Mouse (Mus musculus): ENCODE data around the gene Kdm1b.

Gene Kdm1b

DNA sequence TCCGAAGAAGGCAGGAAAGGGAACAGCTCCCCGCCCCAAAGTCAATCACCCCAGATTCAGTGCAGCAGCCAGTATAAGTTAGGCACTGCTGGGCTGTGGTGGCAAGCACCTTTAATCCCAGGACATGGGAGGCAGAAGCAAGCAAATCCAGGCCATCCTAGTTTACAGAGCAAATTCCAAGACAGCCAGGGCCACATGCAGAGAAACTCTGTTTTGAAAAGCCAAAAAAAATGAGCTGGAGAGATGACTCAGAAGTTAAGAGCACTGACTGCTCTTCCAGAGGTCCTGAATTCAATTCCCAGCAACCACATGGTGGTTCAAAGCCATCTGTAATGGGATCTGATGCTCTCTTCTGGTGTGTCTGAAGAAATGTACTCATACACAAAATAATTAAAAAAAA, 50.5 kb downstream of the Kdm1b start:
- in situ Hi-C loops (cut with MboI; ENCODE audit: low pct_unique_long_range_greater_than_20kb in 1 of 2, low sequenced_read_pairs in 2 of 2, unreplicated experiment in 1 of 2), result loop anchor here in 1 of 2 experiments (25.0 kb wide), 1 partner anchor 406 kb away; no protein-coding TSS in a partner anchor

DNA sequence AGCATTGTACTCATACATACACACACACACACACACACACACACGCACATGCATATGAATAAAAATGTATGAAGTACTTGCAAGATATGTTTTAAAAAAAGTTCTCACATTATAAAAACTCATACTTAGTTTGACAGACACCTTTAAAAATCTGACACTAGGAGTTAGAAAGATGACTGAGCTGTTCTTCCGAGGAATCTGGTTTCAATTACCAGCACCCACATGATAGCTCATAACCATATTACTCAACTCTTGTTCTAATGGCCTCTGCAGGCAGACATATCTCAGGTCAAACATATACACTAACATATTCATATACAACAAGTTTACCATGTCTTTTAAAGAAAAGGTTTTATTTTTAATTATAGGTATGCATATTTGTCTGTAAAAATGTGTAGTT, 53.3 kb downstream of the Kdm1b start:
- in situ Hi-C loops (cut with MboI; ENCODE audit: low pct_unique_long_range_greater_than_20kb in 1 of 2, low sequenced_read_pairs in 2 of 2, unreplicated experiment in 1 of 2), result loop anchor here in 1 of 2 experiments (25.0 kb wide), 1 partner anchor 409 kb away; no protein-coding TSS in a partner anchor

DNA sequence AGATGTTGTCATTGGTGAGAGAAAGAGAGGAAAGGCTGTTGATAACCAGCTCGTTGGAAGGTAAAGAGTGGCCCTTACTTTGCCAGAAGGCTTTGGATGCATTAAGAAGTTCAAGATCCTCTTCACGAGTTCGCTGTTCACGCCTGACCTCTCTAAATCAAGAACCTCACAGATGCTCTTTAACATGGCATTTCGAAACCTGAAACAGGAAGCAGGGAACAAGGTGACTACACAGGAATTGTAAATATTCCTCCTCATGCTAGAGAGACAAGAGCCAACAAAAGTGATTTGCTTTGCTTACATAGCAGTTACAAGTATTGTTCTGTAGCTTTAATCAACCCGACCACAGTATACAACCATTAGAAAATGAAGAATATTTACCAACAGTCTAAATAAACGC, 56.0 kb downstream of the Kdm1b start:
- in situ Hi-C loops (cut with MboI; ENCODE audit: low pct_unique_long_range_greater_than_20kb in 1 of 2, low sequenced_read_pairs in 2 of 2, unreplicated experiment in 1 of 2), result loop anchor here in 1 of 2 experiments (25.0 kb wide), 1 partner anchor 412 kb away; no protein-coding TSS in a partner anchor

DNA sequence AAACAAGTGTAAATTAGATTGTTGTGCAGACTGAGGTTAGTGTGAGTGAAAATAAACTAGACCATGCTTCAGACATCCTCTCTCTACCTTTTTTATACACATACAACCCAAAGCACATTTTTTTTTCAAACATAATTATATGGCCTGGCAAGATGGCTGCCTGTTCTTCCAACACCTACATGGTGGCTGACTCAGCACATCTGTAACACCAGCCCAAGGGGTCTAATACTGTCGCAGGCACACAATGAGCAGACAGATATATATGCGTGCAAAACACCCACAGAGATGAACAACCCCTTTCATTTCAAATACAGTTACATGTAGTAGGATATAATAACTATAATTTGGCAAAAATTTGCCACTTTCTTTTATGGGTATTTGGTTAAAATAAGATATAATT, 57.3 kb downstream of the Kdm1b start:
- in situ Hi-C loops (cut with MboI; ENCODE audit: low pct_unique_long_range_greater_than_20kb in 1 of 2, low sequenced_read_pairs in 2 of 2, unreplicated experiment in 1 of 2), result no loop called here

DNA sequence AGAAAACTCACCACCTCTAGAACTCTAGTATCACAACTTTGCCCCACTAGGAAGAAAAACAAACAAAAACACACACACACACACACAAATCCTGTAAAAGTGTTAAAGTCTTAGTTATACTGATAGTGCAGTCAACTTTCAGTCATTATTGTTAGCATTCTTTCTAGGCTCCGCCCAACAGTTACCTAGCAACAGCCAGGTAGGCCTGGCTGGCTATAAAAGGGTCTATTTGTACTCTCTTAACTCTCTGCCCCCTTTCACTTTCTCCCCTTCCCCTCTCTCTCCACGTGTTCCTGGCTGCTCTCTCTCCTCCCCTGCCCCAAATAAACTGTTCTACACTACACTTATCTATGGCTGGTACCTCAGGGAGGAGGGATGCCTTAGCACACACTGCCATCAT, 60.8 kb downstream of the Kdm1b start:
- in situ Hi-C loops (cut with MboI; ENCODE audit: low pct_unique_long_range_greater_than_20kb in 1 of 2, low sequenced_read_pairs in 2 of 2, unreplicated experiment in 1 of 2), result no loop called here

DNA sequence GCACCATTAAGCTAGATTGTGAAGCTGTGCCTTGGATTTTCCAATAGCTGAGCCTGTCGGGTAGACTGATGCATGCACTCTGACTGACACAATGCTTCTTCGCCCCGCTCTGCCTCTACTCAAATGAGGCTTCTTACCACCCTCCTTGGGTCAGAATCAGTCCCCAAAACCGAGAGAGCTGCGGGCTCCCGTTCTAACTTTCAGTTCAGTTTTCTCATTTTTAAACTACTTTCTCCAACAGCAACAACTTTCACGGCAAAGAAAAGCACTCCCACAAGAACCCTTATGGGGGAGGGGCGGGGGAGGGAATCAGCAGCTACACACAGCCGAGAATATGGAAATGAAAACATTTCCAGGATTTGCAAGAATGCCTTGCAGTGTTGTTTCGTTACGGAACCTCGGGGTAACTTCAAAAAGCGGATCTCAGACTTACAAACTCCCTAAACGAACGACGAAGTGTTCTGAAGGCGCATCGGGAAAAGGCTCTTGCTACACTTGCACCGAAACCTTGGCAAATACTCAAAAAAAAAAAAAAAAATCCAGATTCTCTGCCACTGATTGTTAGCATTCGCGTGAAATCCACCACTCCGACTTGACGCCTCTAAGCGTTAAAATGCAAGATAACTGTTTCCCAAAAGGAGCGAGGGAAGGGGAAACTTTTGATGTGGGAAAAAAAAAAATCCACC, 61.7 kb downstream of the Kdm1b start:
- in situ Hi-C loops (cut with MboI; ENCODE audit: low pct_unique_long_range_greater_than_20kb in 1 of 2, low sequenced_read_pairs in 2 of 2, unreplicated experiment in 1 of 2), result no loop called here

DNA sequence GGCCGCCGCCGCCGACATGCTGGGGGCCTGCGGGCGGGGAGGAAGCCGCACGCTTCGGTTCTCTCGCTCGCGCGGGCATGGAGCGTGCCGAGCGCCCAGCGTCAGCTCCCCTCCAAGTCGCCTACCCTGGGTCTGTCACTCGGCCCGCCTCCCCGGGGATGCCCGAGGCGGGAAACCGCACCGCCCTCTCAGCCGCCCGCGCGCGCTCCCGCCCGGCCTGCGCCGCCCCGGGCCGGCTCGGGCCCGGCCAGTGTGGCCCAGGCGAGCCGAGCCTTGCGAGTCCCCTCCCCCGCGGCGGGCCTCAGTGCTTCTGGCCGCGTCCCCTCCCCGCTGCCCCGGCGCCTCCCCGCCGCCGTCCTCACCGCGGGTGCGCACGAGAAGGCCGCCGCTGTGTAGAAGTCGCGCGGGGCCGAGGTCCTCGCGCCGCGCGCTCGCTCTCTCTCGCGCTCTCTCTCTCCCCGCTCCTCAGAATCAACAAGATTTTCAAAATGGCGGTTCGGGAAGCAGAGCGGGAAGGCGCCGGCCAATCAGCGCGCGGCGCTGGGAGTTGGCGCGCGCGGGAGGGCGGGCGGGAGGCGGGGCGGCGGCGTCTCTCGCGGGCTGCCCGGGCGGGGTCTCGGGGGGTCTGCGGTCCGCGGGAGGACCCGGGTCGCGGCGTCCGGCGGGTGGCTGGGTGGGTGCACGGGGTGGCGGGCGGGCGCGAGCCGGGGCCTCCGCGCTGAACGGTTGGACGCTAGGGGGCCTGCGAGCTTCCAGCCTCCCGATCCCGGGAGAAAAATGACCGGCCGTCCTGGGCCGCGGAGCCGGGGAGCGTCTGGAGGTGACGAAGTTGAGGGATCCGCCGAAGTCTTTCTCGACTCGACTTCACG, 62.6 kb downstream of the Kdm1b start, which contains the start of gene Dek:
Gene Dek (minus strand): TSS at position 491 of the 869 bp plus-strand sequence.
- in situ Hi-C loops (cut with MboI; ENCODE audit: low pct_unique_long_range_greater_than_20kb in 1 of 2, low sequenced_read_pairs in 2 of 2, unreplicated experiment in 1 of 2), result no loop called here

DNA sequence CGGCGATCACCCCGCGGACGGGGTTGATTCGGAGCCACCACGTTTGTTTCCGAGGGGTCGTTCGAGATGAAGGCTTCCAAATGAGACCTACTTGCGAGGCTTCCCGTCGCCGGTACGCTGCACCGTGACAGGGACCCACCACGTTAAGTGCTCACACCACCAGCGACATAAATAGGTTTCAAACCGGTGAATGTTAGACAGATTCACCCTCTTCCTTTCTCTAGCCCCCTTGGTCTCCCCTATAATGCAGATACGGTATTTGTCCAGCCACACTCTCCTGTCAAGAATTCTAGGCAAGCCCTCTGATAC, 63.2 kb downstream of the Kdm1b start:
- in situ Hi-C loops (cut with MboI; ENCODE audit: low pct_unique_long_range_greater_than_20kb in 1 of 2, low sequenced_read_pairs in 2 of 2, unreplicated experiment in 1 of 2), result no loop called here

DNA sequence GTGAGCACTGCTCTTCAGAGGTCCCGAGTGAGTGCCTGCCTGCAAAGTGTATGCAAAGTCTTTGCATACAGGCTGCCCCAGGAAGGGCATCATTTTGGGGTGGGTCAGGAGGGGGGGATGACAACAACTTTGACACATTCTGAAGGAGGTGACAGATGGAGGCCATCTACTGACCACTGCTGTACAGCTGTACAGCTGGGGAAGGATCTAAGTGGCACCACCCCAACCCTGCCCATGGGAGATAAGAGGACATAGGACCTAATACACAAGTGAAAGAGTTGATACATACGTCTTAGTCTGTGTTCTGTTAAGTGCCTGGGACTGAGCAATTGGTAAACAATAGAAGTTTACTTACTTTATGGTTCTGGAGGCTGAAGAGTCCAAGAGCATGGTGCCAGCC, 65.9 kb downstream of the Kdm1b start:
- in situ Hi-C loops (cut with MboI; ENCODE audit: low pct_unique_long_range_greater_than_20kb in 1 of 2, low sequenced_read_pairs in 2 of 2, unreplicated experiment in 1 of 2), result no loop called here

DNA sequence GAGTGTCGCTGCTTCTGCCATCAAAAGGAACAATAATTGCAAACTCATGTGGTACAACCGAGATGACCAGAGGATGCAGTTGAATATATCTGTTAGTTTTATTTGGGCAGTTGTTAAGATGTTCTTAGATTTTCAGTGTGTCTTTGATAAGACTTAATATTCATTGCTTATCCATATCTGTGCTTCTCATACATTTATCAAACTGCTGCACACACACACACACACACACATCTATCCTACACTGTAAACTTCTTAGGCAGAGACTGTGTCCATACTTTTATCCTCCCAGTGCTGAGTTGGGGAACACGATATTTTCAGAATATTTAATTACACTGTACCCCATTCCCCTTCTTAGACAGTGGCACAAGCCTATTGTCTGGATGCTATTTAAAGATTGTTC, 67.9 kb downstream of the Kdm1b start:
- in situ Hi-C loops (cut with MboI; ENCODE audit: low pct_unique_long_range_greater_than_20kb in 1 of 2, low sequenced_read_pairs in 2 of 2, unreplicated experiment in 1 of 2), result no loop called here

DNA sequence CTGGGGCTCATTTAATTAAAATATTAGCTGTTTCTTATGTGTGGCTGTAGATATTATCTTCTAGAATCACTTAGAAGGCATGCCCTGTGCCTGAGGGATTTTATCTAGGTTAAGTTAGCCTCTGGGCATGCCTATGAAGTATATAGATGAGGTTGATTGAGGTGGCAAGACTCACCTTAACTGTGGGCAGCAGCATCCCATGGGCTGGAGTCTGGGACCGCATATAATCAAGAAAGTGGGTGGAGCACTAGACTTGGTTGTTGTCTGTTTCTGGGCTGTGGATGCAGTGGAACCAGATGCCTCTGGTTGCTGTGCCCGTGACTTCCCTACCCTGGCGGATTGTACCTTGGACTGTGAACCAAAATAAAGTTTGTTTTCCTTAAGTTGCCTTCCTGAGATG, 68.8 kb downstream of the Kdm1b start:
- in situ Hi-C loops (cut with MboI; ENCODE audit: low pct_unique_long_range_greater_than_20kb in 1 of 2, low sequenced_read_pairs in 2 of 2, unreplicated experiment in 1 of 2), result no loop called here

DNA sequence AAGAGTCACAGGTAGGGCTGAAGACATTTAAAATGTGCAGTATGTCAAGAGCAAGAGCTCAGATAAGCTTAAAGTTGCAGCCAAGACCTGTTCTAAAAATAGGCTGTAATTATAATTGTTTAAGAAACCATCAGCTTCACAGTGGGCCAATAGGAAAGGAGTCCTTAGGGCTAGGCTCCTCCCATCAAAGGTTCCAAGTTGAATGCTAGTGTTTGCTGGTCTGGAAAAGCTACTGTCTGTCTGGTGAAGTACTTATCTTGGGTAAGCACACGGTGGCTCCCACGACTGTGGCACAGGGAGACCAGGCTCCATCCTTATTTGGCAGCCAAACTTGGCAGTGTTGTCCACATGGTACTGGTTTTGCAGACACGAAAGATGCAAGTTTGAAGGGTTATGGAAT, 69.6 kb downstream of the Kdm1b start:
- in situ Hi-C loops (cut with MboI; ENCODE audit: low pct_unique_long_range_greater_than_20kb in 1 of 2, low sequenced_read_pairs in 2 of 2, unreplicated experiment in 1 of 2), result no loop called here

DNA sequence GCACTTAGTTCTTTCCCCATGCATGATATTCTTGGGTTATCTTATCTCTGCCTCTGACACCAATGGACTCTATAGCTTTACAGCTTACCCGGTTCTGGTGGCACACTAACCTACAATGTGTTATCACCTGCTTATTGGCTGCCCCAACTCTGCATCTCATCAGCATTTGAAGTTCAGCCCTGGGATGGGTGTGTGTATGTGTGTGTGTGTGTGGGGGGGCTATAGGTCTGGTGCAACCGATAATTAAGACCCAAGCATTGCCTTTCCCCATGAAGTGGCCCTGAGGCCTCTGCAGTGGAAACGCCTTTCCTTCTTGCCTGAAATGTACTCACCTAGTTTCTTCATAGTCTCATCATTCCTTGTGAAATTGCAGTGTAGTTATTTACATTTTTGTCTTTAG, 72.7 kb downstream of the Kdm1b start:
- in situ Hi-C loops (cut with MboI; ENCODE audit: low pct_unique_long_range_greater_than_20kb in 1 of 2, low sequenced_read_pairs in 2 of 2, unreplicated experiment in 1 of 2), result no loop called here

DNA sequence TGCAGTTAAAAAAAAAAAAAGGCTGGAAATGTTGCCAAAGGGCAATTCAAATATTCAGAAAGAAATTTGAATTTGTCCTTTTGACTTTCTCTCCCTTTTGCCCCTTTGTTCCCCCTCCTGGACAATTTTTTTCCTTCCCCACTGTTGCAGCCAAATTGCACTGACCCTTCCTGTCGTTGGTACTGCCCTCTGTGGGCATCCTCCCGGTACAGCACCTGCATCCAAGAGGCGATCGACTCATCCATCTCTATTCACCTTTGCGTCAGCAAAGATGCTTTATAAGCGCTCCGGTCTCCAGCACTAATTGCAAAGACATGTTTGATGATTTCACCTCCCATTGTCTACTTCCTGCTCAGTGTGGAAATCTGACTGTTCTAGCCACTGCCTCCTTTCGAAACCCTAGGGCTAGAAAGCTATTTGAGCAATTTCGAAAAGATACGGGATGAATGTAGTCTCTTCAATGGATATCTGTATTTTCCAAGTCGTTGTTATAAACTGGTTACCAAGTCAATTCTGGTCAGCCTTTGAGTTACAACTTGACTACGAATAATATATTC, 78.1 kb downstream of the Kdm1b start:
- in situ Hi-C loops (cut with MboI; ENCODE audit: low pct_unique_long_range_greater_than_20kb in 1 of 2, low sequenced_read_pairs in 2 of 2, unreplicated experiment in 1 of 2), result no loop called here

DNA sequence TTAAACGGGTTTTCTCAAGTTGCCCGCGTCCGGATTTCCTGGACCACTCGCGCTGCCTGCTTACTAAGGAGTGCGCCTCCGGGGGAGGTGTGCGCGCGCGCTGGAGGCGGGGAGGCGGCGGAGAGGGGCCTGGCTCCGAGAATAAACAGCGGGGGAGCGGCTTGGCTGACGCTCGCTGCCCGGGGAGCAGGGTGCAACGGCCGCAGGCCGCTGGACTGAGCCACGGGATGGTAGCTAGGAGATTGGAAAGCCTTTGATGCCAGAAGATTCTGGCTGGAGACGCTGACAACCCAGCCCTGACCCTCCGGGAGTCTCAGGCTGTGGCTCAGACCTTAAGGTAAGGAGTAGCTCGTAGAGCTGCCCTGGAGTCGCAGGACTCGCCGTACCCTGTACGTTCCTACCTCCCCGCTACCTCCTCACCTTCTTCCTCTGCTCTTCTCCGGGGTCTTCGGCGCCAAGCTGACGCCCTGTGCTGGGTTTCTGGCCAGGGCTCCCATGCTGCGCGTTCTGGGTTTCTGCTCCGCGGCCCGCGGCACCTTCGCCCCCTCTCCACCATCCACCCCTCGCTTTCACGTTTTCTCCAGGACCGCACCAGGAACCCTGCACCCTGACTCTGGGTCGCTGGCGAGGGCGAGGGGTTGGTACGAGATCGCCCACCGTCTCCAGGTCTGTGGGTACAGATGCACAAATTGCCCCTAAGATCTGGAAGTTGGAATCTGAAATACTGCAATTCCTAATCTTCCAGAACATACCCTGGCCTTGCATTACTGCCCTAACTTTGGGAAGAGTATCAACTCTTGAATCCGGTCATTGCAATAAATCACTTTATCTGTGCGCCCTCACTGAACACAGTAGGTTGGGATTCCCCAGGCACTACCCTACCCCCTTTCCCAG, 79.5 kb downstream of the Kdm1b start, which contains the start of gene Rnf144b:
Gene Rnf144b (plus strand): TSS at position 120 of the 894 bp plus-strand sequence.
- in situ Hi-C loops (cut with MboI; ENCODE audit: low pct_unique_long_range_greater_than_20kb in 1 of 2, low sequenced_read_pairs in 2 of 2, unreplicated experiment in 1 of 2), result no loop called here

DNA sequence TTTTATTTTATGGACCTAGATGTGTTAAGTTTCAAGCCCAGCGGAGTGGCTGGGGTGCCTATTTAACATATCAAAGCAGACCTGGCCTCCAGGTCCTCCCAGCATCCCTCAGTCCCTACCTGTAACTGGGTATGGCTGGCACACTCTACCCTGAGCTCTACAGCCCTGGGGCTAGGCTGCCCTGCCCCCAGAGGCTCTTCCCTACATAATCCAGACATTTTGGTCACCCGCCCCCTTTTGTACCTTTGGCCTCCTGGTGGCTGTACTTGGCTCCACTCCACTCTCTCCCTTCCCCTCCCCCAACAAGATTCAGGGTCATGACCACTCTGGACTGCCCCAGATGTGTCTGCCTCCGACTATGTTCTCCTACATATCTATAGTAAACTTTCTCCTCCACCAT, 81.2 kb downstream of the Kdm1b start:
- in situ Hi-C loops (cut with MboI; ENCODE audit: low pct_unique_long_range_greater_than_20kb in 1 of 2, low sequenced_read_pairs in 2 of 2, unreplicated experiment in 1 of 2), result no loop called here

DNA sequence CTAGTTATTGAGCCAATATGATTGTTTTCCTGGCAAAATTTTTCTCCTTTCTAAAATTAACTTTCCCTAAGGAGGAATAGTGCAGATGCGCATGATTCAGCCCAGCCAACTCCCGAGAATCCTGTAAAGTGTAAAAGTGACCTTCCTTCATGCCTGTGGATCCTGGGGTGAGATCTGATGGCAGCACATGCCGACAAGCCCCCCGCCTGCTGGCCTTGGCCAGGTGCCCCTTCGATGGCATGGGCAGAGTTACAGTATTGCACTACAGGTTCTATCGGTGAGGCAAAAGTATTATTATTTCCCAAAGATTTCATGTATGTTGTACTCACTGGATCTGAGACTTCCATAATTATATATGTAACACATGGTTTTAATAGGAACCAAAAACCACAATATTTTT, 81.7 kb downstream of the Kdm1b start:
- in situ Hi-C loops (cut with MboI; ENCODE audit: low pct_unique_long_range_greater_than_20kb in 1 of 2, low sequenced_read_pairs in 2 of 2, unreplicated experiment in 1 of 2), result no loop called here

DNA sequence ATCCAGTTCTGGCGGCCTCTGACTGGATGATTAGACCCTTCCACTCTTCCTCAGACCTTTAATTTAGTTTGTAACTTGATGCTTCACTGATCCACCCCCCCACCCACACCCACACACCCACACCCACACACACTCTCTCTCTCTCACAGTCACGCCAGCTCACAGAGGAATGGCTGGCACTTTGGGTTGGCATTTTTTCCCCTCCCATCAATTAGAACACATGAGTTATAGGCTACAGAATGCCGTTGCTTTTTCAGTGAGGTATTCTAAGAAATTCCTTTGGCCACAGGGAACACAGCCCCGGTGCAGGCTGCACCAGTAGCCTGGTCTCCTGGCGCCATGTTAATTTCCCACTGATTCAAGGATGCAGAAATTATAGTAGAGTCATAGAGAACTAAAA, 82.3 kb downstream of the Kdm1b start:
- in situ Hi-C loops (cut with MboI; ENCODE audit: low pct_unique_long_range_greater_than_20kb in 1 of 2, low sequenced_read_pairs in 2 of 2, unreplicated experiment in 1 of 2), result no loop called here

DNA sequence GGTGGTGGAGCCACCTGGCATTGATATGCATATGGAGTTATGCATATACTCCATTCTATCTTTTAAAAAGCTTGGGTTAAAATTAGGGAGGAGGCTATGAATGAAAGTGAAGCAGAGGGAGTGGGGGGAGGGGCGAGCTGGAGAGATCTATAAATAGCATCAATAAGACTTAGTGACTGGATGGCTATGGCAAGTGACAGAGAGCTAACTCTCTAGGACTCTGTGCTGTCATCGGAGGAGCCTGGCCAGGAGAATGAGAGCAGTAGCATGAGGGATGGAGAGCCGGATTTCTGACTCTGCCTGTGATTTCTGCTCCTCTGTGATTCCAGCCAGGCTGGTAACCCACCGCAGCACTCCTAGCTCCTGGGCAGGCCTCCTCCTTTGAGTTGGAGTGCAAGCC, 85.8 kb downstream of the Kdm1b start:
- in situ Hi-C loops (cut with MboI; ENCODE audit: low pct_unique_long_range_greater_than_20kb in 1 of 2, low sequenced_read_pairs in 2 of 2, unreplicated experiment in 1 of 2), result no loop called here

All from mouse embryonic stem cell (cell line).